Mouse (Mus musculus) testis, postnatal 10 days (tissue): ENCODE data around the gene Mrps36.
A peak's percentile ranks its signal among the peaks of the same experiment; 100 is the strongest.
"Not testable (repeated sequence)": the region's sequence is repeated elsewhere in the genome, so short reads cannot be mapped to it uniquely, and the experiment has no call there.

ENCODE experiments used
- DNase-seq: peaks from one replicate; pipeline ENCODE4 v3.0.0; 2021; ENCODE audit warnings: low spot score

Mrps36 gene

GRCm38 (mm10) chr13:100732756-100733155 lies 11.7 kb downstream of the Mrps36 start:
- no peak for DNase-seq

DNA sequence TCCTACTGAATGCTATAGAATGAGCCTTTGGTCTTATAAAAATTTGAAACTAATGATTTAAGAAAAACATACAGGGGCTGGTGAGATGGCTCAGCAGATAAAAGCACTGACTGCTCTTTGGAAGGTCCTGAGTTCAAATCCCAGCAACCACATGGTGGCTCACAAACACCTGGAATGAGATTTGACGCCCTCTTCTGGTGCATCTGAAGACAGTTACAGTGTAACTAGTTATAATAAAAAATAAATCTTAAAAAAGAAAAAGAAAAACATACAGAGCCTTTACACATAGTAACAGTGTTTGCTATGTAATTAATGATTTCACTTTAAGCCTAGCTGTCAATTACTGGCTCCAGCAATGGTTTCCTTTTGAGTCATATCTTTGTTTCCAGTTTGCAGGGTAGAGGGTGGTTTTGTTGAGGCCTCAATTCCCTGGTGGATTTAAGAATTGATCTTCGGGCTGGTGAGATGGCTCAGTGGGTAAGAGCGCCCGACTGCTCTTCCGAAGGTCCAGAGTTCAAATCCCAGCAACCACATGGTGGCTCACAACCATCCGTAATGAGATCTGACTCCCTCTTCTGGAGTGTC lies 12.9 kb downstream of the Mrps36 start:
- not testable (repeated sequence) for DNase-seq

DNA sequence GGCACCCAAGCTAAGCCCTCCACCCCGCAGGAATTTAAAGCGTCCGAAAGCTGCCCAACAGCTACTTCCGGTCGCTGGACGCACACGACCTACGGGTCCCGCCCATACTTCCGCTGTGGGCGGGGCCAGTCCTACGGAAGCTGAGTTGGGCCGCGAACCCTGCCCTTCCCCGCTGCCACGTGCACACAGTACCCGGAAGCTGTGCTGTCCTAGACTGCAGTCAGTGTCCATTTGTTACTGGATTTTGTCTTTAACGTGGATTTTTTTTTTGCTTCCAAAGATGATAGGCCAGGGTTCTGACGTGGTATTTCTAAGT lies 13.6 kb downstream of the Mrps36 start, which contains the start of gene Cdk7:
Cdk7 (minus strand) TSS at position 79 of the 316 bp plus-strand sequence.
- DNase-seq: peak; percentile 96

DNA sequence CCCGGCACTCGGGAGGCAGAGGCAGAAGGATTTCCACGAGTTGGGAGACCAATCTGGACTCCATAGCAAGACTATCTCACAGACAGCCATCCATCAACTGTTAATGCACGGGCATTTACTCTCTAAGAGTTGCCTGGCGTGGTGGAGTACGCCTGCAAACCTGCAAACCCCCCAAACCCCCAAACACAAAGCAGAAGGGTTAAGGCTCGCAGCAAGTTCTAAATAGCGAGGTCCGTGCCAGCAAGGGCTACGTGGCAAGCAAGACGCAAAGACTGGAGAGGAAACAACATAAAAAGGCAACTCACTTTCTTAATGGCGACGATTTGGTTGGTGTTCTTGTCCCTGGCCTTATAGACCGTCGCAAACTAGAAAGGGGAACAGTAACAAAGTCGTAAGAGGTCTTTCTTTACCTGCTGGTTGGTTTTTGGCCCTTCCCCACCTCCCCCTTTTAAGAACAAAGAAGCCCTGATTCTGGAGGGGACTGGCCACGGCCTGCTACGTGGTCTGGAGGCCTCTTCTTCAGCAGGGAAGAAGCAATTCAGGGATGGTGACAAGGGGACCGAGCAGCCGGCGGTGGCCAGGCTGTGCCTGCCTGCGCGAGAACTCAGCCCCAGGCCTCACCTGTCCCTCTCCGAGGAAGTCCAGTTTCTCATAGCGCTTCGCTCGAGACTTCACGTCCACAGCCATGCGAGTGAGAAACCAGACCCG lies 14.2 kb downstream of the Mrps36 start:
- DNase-seq: peak; percentile 52

DNA sequence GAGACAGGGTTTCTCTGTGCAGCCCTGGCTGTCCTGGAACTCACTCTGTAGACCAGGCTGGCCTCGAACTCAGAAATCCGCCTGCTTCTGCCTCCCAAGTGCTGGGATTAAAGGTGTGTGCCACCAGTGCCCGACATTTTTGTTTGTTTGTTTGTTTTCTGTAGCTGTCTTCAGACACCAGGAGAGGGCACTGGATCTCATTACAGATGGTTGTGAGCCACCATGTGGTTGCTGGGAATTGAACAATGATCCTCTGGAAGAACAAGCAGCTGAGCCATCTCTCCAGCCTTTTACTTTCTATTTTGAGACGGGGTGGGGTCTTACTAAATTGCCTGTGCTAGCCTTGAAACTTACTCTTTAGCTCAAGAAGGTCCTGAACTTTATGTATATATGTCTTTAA lies 15.9 kb downstream of the Mrps36 start:
- DNase-seq: not testable (repeated sequence)

GRCm38 (mm10) chr13:100728086-100728485 lies 16.4 kb downstream of the Mrps36 start:
- DNase-seq: no peak

- DNase-seq: no peak
Measured at GRCm38 (mm10) chr13:100725194-100725593, 19.3 kb downstream of the Mrps36 start.

- peak; percentile 65 for DNase-seq
Measured at GRCm38 (mm10) chr13:100724051-100724754, 20.3 kb downstream of the Mrps36 start.

DNA sequence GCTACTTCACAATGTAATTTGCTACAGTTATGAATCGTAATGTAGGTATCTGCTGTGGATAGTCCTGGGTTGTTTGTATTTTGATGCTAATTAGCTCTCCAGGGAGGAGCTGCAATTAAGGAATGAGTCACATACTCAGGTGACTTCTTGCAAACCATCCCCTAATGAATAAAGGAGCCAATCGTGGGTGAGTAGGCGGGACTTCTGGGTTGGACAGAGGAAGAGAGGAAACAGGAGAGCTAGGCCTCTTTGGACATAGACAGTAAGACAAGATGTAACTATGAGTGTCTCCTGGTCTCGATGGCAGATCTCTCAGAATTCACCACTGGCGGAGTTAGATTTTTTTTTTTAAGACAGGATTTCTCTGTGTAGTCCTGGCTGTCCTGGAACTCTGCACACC lies 22.8 kb downstream of the Mrps36 start:
- no peak for DNase-seq

DNA sequence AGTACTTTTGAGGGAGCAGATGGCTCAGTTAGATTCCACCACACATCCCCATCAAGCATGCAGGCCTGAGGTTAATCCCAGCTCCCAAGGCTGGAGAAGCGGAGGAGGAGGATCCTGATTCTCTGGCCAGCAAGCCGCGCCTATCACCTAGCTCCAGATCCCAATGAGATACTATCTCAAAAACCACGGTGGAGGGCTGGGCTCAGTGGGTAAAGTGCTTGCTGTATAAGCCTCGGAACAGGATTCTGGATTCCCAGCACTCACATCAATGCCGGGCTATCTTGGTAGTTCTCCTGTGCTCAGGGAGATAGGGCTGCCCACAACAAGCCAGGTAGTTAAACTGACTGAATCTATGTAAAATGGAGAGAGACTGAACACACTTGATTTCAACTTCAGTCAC lies 29.0 kb downstream of the Mrps36 start:
- no peak for DNase-seq

- no peak for DNase-seq
Measured at GRCm38 (mm10) chr13:100706206-100706605, 38.3 kb downstream of the Mrps36 start.

DNA sequence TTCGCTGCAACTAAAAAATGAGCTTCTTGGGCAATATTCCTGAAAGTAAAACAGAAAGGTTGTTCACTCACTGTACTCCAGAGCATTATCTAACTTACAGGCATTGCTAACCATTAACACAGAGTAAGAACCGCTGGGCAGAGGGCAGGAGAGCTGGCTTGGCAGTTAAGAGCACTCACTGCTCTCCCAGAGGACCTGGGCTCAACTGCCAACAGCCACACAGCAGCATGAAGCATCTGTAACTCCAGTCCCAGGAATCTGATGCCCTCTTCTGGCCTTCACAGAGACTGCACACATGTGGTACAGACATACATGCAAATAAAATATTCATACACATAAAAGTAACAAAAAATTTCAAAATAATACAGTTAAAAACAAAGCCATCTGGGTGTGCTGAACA lies 41.0 kb downstream of the Mrps36 start:
- DNase-seq: no peak

DNA sequence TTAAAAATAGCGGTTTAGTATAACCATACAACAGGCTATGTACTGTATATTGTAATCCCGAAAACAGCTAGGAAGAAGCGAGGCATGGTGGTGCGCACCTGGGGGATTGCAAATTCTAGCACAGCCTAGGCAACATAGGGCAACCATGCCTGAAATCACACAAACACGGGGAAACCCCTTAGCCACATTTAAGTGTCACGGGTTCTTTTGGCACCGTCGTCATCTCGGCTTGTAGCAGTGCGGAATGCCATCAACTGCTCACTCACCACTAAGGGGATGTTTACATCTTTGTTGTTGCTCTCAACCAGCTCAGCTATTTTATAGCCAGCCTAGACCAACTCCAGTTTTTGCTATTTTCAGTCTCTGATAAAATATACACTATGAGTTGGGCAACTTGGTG lies 45.6 kb downstream of the Mrps36 start:
- DNase-seq: no peak

GRCm38 (mm10) chr13:100697541-100697940 lies 46.9 kb downstream of the Mrps36 start:
- DNase-seq: no peak

- DNase-seq: no peak
Measured at GRCm38 (mm10) chr13:100687513-100687912, 56.9 kb downstream of the Mrps36 start.
